Mouse (Mus musculus) limb, embryonic 14.5 days (tissue): ENCODE measurements at regions not wholly inside any gene's neighbourhood (a gene's known extent, or its start where the extent isn't known, plus 50 kb on each side); places are given as distances from the start of the nearest gene placed in this dataset.

Source experiments
- ATAC-seq: fragments of 200-750 bp; cut with Nextera tagmentation; 2 replicates; pipeline ENCODE4 v1.8.0; 2017; ENCODE audit warnings: low read depth, moderate number of reproducible peaks, moderate TSS enrichment; ENCODE audit not compliant: low FRiP score
- DNase-seq: peaks from one replicate; pipeline ENCODE4 v3.0.0-alpha.2; 2015; ENCODE audit warnings: low spot score
- H3K27ac ChIP-seq: fragments of 300-500 bp; sonication (generic); replicated peaks from 2 replicates; pipeline ENCODE4 v1.5.1; 2014; ENCODE audit warnings: low read depth, mild to moderate bottlenecking, low read length, moderate library complexity, mixed read lengths
- H3K27me3 ChIP-seq: fragments of 300-500 bp; sonication (generic); 2 replicates; pipeline ENCODE4 v1.6.1; 2014; ENCODE audit warnings: low read length, mixed read lengths; ENCODE audit not compliant: control insufficient read depth, insufficient read depth
- H3K36me3 ChIP-seq: fragments of 300-500 bp; sonication (generic); 2 replicates; pipeline ENCODE4 v1.6.1; 2014; ENCODE audit warnings: mild to moderate bottlenecking, low read length, moderate library complexity, mixed read lengths; ENCODE audit not compliant: control insufficient read depth, insufficient read depth
- H3K4me1 ChIP-seq: fragments of 300-500 bp; sonication (generic); 2 replicates; pipeline ENCODE4 v1.6.1; 2014; ENCODE audit warnings: antibody characterized with exemption, low read length, mixed read lengths; ENCODE audit not compliant: control insufficient read depth, insufficient read depth
- H3K4me2 ChIP-seq: fragments of 300-500 bp; sonication (generic); replicated peaks from 2 replicates; pipeline ENCODE4 v1.6.1; 2014; ENCODE audit warnings: low read depth, mild to moderate bottlenecking, low read length, moderate library complexity; ENCODE audit not compliant: severe bottlenecking
- H3K4me3 ChIP-seq: fragments of 300-500 bp; sonication (generic); replicated peaks from 2 replicates; pipeline ENCODE4 v1.5.1; 2014; ENCODE audit warnings: low read length
- H3K9ac ChIP-seq: fragments of 300-500 bp; sonication (generic); 2 replicates; pipeline ENCODE4 v1.6.1; 2014; ENCODE audit warnings: mild to moderate bottlenecking, low read depth, low read length, moderate library complexity; ENCODE audit not compliant: severe bottlenecking
- H3K9me3 ChIP-seq: fragments of 300-500 bp; sonication (generic); 2 replicates; pipeline ENCODE4 v1.6.1; 2016; ENCODE audit warnings: low read length; ENCODE audit not compliant: control insufficient read depth
- POLR2A ChIP-seq: fragments of 200-500 bp; IDR thresholded peaks from 2 replicates; pipeline ENCODE4 v1.8.0; 2012; ENCODE audit warnings: inconsistent platforms, mild to moderate bottlenecking, moderate library complexity, borderline replicate concordance; ENCODE audit not compliant: insufficient read depth, insufficient read length; ENCODE audit errors: extremely low read depth
- WGBS: fragments of 180-500 bp; shearing (Covaris S2); extraction: QIAGEN DNeasy Blood & Tissue Kit; methylation state at CpG from one replicate; pipeline ENCODE4 v1.1.7; 2014; 5-methylcytosine and 5-hydroxymethylcytosine counted together

DNA sequence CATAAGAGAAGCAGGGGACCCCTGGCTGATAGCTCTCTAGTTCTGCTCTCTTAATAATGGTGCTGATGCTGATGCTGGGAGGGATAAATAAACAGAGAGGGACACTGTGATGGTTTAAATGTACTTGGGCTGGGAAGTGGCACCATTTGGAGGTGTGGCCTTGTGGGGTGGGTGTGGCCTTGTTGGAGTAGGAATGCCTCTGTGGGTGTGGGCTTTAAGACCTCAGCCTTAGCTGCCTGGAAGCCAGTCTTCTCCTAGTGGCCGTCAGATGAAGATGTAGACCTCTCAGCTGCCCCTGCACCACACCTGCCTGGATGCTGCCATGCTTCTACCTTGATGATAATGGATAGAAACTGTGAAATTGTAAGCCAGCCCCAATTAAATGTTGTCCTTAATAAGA, 765.0 kb upstream of the Car8 start:
- no peak for TF ChIP-seq POLR2A
- WGBS, result 73% methylated on average over 1 of the region's 1 CpGs
- ATAC-seq (no peak), DNase-seq (no peak)
- Histone ChIP-seq H3K27ac (no peak overlapping the region), H3K4me2 (no peak overlapping the region), H3K4me3 (no peak overlapping the region), H3K27me3 (no peaks in the 10 kb centered on the region), H3K4me1 (peaks cover 9% of the 10 kb centered on the region), H3K36me3 (no peaks in the 10 kb centered on the region), H3K9ac (no peak overlapping the region), H3K9me3 (no peaks in the 10 kb centered on the region)

DNA sequence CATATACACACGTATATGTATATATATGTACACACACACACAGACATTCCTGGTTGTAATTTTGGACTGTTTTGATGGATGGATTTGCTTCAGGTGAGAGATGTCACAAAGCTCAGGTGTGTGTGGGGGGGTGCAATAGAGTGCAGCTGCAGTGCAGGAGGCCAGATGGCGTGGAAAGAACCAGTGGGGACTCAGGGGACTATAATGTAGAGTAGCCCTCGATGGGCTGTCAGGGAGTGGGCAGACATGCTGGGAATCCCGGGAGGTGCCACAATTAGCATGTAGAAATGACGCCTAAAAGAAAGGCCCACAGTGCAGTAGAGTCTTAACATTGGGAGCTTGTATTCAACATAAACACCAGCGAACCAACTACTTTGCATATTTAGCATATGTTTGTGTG, 763.5 kb upstream of the Car8 start:
- Histone ChIP-seq H3K36me3 (no peaks in the 10 kb centered on the region), H3K27me3 (no peaks in the 10 kb centered on the region), H3K27ac (no peak overlapping the region), H3K4me3 (no peak overlapping the region), H3K9me3 (no peaks in the 10 kb centered on the region), H3K4me2 (no peak overlapping the region), H3K9ac (no peak overlapping the region), H3K4me1 (peaks cover 9% of the 10 kb centered on the region)
- ATAC-seq, result no peak
- no peak for DNase-seq
- WGBS, result 69% methylated on average over 6 of the region's 6 CpGs
- TF ChIP-seq POLR2A, result no peak

DNA sequence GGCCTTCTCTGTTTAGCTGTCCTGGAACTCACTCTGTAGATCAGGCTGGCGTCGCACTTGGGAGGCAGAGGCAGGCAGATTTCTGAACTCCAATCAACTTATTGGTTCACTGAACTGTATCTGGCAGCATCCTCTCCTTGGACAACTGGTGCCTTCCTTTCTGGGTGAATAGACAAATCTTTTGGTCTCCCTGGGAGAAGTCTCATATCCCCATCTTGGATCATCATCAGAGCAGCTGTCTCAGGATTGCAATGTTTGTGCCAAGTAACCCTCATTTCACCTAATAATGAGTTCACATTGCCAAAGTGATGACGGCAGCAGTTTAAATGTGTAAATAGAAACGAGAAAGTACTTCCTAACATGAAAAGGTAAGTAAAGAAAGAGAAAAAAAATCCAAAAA, 759.8 kb upstream of the Car8 start:
- Histone ChIP-seq H3K27ac (no peak overlapping the region), H3K9ac (no peak overlapping the region), H3K4me2 (no peak overlapping the region), H3K36me3 (no peaks in the 10 kb centered on the region), H3K4me1 (no peaks in the 10 kb centered on the region), H3K9me3 (no peaks in the 10 kb centered on the region), H3K4me3 (no peak overlapping the region), H3K27me3 (no peaks in the 10 kb centered on the region)
- no peak for TF ChIP-seq POLR2A
- DNase-seq (no peak), ATAC-seq (no peak)
- WGBS, result 88% methylated on average over 4 of the region's 4 CpGs

DNA sequence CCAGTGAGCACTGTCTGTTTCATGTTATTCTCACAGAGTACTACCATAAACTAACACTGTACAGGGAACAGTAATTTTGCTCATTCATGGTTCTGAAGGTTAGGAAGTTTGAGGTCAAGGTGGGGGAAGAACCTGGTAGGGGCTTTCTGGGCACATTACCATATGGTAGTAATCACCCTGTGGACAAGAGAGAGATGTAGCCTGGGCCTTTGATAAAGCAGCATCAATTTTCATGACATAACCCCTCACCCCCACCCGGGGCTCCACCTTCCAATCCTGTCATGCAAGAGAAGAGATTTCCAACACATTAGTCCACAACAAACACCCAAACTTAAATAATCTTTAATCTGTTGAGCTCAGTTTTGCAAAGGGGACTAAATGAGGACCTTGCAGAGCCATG, 753.3 kb upstream of the Car8 start:
- WGBS, result 70% methylated on average over 1 of the region's 1 CpGs
- peaks cover 7% of the 10 kb centered on the region; the same call in 1 of the 2 replicates for H3K4me1 ChIP-seq
- no peak for DNase-seq
- H3K36me3 ChIP-seq, result no peaks in the 10 kb centered on the region
- no peak overlapping the region for H3K4me3 ChIP-seq
- H3K9me3 ChIP-seq, result no peaks in the 10 kb centered on the region
- H3K27me3 ChIP-seq, result 0 out of 2 replicates have a peak, but pooled peaks cover 7% of the 10 kb centered on the region
- H3K4me2 ChIP-seq, result no peak overlapping the region
- no peak overlapping the region for H3K9ac ChIP-seq
- no peak overlapping the region for H3K27ac ChIP-seq
- no peak for TF ChIP-seq POLR2A
- ATAC-seq, result no peak

DNA sequence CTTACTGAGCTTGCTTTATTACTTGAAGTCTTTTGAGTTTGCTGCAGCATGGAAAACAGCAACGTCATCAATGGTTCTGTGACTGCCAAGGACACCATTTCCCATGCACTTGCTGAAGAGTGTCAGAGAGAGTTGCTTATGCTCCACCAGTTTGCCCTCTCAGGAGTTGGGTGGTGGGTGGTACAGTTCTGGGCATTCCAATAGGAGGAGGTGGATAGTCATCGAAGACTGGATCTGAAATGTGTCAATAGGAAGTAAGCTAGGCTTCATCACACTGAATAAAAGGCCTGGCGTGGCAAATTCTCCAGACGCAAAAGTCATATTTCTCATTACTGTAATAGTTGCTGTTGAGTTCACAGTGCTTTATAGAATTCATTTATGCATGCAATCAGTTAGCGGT, 751.7 kb upstream of the Car8 start:
- ATAC-seq, result no peak
- Histone ChIP-seq H3K4me1 (peaks cover 8% of the 10 kb centered on the region; the same call in 1 of the 2 replicates), H3K4me3 (no peak overlapping the region), H3K9me3 (no peaks in the 10 kb centered on the region), H3K27ac (no peak overlapping the region), H3K27me3 (0 out of 2 replicates have a peak, but pooled peaks cover 10% of the 10 kb centered on the region), H3K4me2 (no peak overlapping the region), H3K9ac (no peak overlapping the region), H3K36me3 (no peaks in the 10 kb centered on the region)
- TF ChIP-seq POLR2A, result no peak
- 70% methylated on average over 5 of the region's 5 CpGs for WGBS
- DNase-seq, result no peak

DNA sequence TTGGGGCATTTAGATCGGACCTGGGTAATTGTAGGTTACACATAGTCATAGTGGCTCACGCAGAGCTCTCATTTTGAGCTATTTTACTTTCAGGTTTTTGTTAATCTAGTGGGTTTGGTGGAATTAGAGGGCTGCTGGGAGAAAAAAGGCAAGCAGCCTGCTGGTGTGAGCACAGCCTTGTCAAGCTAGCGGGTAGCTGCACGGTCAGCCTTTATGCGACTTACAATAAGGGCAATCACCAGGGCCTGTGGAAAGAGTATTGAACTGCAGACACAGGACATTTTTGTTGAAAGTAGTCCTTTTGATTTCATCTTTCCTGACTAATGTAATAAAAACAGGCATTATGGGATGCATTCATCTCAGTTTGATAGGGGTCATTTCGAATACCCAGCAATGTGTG, 750.8 kb upstream of the Car8 start:
- Histone ChIP-seq H3K4me3 (no peak overlapping the region), H3K4me1 (peaks cover 8% of the 10 kb centered on the region; the same call in 1 of the 2 replicates), H3K36me3 (no peaks in the 10 kb centered on the region), H3K4me2 (no peak overlapping the region), H3K9ac (no peak overlapping the region), H3K27ac (no peak overlapping the region), H3K27me3 (0 out of 2 replicates have a peak, but pooled peaks cover 10% of the 10 kb centered on the region), H3K9me3 (no peaks in the 10 kb centered on the region)
- no peak for TF ChIP-seq POLR2A
- no peak for DNase-seq
- no peak for ATAC-seq
- WGBS, result 75% methylated on average over 6 of the region's 6 CpGs
